Mouse (Mus musculus) bone marrow, adult 2 months (tissue): ENCODE measurements around the gene Dclk2.

Experiments used
- CTCF ChIP-seq: fragments of 200-500 bp; IDR thresholded peaks from 2 replicates; pipeline ENCODE4 v1.5.1; 2011; ENCODE audit warnings: low read length, control low read depth; ENCODE audit not compliant: control insufficient read depth, insufficient read depth
- POLR2A ChIP-seq: fragments of 200-500 bp; IDR thresholded peaks from 2 replicates; pipeline ENCODE4 v1.6.1; 2011; ENCODE audit warnings: low read depth, mild to moderate bottlenecking, control low read depth, low read length, borderline replicate concordance; ENCODE audit not compliant: control insufficient read depth

DNA sequence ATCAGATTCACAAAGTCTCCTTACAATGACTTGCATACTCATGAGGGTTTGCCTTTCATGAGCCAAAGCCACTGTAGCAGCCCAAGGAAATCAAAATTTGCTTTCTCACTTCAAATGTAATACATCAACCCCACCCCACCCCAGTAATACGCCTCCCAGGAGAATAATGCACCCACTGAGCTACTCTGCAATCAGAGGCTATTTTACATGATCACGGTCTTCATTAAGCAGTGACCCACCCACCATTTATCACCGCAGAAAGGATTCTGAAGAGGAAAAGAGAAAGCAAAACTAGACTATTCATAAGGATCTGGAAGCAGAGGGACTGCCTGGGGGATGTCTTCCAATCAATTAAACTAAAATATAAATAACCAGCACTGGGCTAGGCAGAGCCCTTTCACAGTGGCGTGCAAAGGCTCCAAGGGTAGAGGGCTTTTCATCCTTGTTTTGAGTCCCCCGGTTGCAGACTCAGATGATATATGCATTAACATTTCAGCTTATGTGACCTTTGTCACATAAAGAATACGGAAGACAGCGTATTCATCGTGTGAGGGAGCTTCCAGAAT lies 62.7 kb downstream of the Dclk2 start:
- TF ChIP-seq CTCF (no peak), POLR2A (no peak)
